Mouse (Mus musculus) CH12.LX (cell line): ENCODE results near the gene Gabarapl2. TPM values are rescaled to one million over a fixed set of nuclear protein-coding genes. Genes with fewer than 3 reads are reported as not detected.
"Not testable (repeated sequence)": the region's sequence is repeated elsewhere in the genome, so short reads cannot be mapped to it uniquely, and the experiment has no call there.

Experiments used
- DNase-seq: peaks from one replicate; pipeline ENCODE4 v3.0.0-alpha.2; 2013; ENCODE audit errors: extremely low read depth
- H3K27ac ChIP-seq: 2 replicates; pipeline ENCODE4 v1.5.1; 2012; ENCODE audit warnings: low read depth, mild to moderate bottlenecking, control low read depth, moderate library complexity; ENCODE audit not compliant: insufficient read depth
- H3K27me3 ChIP-seq: replicated peaks from 2 replicates; pipeline ENCODE3; 2012; ENCODE audit warnings: inconsistent platforms
- H3K36me3 ChIP-seq, 2 experiments: replicated peaks in 1 of 2; 2 replicates each; pipeline versions ENCODE3 to v1.6.1; 2012; ENCODE audit warnings: inconsistent platforms in 1 of 2, low read length in 1 of 2, mild to moderate bottlenecking in 1 of 2, mixed read lengths in 1 of 2, moderate library complexity in 1 of 2; ENCODE audit not compliant: control insufficient read depth in 1 of 2, insufficient read depth in 1 of 2
- H3K4me1 ChIP-seq, 2 experiments: 2 replicates each; pipeline ENCODE4 v1.6.1; 2012; ENCODE audit warnings: inconsistent platforms in 1 of 2, moderate library complexity in 1 of 2; ENCODE audit not compliant: insufficient read depth in 2 of 2, control insufficient read depth in 1 of 2
- H3K4me2 ChIP-seq: 2 replicates; pipeline ENCODE4 v1.6.1; 2012; ENCODE audit warnings: low read depth, mild to moderate bottlenecking, control low read depth; ENCODE audit not compliant: poor library complexity, insufficient read depth, severe bottlenecking
- H3K4me3 ChIP-seq, 3 experiments: fragments of 150-350 bp in 1 of 3; sonication (generic) in 1 of 3; replicated peaks in 1 of 3; 2 replicates each; pipeline versions ENCODE3 to v1.5.1; 2011 to 2012; ENCODE audit warnings: low read depth in 2 of 3, low read length in 2 of 3, mild to moderate bottlenecking in 2 of 3, moderate library complexity in 2 of 3, control low read depth in 1 of 3, improper control_type of control experiment in 1 of 3, inconsistent platforms in 1 of 3, mixed read lengths in 1 of 3; ENCODE audit not compliant: poor library complexity in 1 of 3
- H3K79me2 ChIP-seq: replicated peaks from 2 replicates; pipeline ENCODE4 v1.6.1; 2012; ENCODE audit warnings: mild to moderate bottlenecking, moderate library complexity; ENCODE audit not compliant: control insufficient read depth, poor library complexity, insufficient read depth, severe bottlenecking; ENCODE audit errors: extremely low read depth
- H3K9ac ChIP-seq: 2 replicates; pipeline ENCODE4 v1.6.1; 2012; ENCODE audit warnings: low read depth, mild to moderate bottlenecking, control low read depth, moderate library complexity; ENCODE audit not compliant: insufficient read depth
- H3K9me3 ChIP-seq: replicated peaks from 2 replicates; pipeline ENCODE3; 2012; ENCODE audit warnings: low read length, inconsistent platforms, mixed read lengths
- CTCF ChIP-seq, 2 experiments: IDR thresholded peaks in 1 of 2; conservative IDR thresholded peaks in 1 of 2; 2 replicates each; pipeline ENCODE4 v1.5.1; 2011 to 2012; ENCODE audit warnings: low read depth in 2 of 2, low read length in 2 of 2, improper control_type of control experiment in 1 of 2, inconsistent platforms in 1 of 2, mild to moderate bottlenecking in 1 of 2, moderate library complexity in 1 of 2
- E2F4 ChIP-seq: IDR thresholded peaks from 2 replicates; pipeline ENCODE4 v1.6.1; 2011; ENCODE audit warnings: low read depth, low read length, improper control_type of control experiment; ENCODE audit not compliant: insufficient replicate concordance
- ELF1 ChIP-seq: IDR thresholded peaks from 2 replicates; pipeline ENCODE4 v1.6.1; 2014; ENCODE audit warnings: low read depth, mild to moderate bottlenecking, inconsistent platforms, low read length, improper control_type of control experiment
- EP300 ChIP-seq: IDR thresholded peaks from 2 replicates; pipeline ENCODE4 v1.6.1; 2011; ENCODE audit warnings: low read length, improper control_type of control experiment
- GABPA ChIP-seq: IDR thresholded peaks from 2 replicates; pipeline ENCODE4 v1.6.1; 2012; ENCODE audit warnings: low read depth, low read length, improper control_type of control experiment, inconsistent platforms; ENCODE audit not compliant: insufficient replicate concordance
- HCFC1 ChIP-seq: IDR thresholded peaks from 2 replicates; pipeline ENCODE4 v1.6.1; 2012; ENCODE audit warnings: low read depth, mild to moderate bottlenecking, inconsistent platforms, low read length, improper control_type of control experiment
- KAT2A ChIP-seq: IDR thresholded peaks from 2 replicates; pipeline ENCODE4 v1.6.1; 2012; ENCODE audit warnings: low read length, improper control_type of control experiment, inconsistent platforms; ENCODE audit not compliant: insufficient replicate concordance
- MAX ChIP-seq: IDR thresholded peaks from 2 replicates; pipeline ENCODE4 v1.6.1; 2011; ENCODE audit warnings: low read length, improper control_type of control experiment
- MYC ChIP-seq: IDR thresholded peaks from 2 replicates; pipeline ENCODE4 v1.6.1; 2011; ENCODE audit warnings: low read depth, mild to moderate bottlenecking, improper control_type of control experiment, low read length
- NRF1 ChIP-seq: IDR thresholded peaks from 2 replicates; pipeline ENCODE4 v1.6.1; 2014; ENCODE audit warnings: low read depth, mild to moderate bottlenecking, inconsistent platforms, low read length, improper control_type of control experiment, moderate library complexity
- RAD21 ChIP-seq: IDR thresholded peaks from 2 replicates; pipeline ENCODE4 v1.6.1; 2011; ENCODE audit warnings: low read depth, mild to moderate bottlenecking, low read length, improper control_type of control experiment, moderate library complexity
- TCF12 ChIP-seq: IDR thresholded peaks from 2 replicates; pipeline ENCODE4 v1.6.1; 2014; ENCODE audit warnings: low read depth, mild to moderate bottlenecking, inconsistent platforms, low read length, improper control_type of control experiment
- USF1 ChIP-seq: IDR thresholded peaks from 2 replicates; pipeline ENCODE4 v1.6.1; 2014; ENCODE audit warnings: low read depth, mild to moderate bottlenecking, inconsistent platforms, low read length, improper control_type of control experiment
- ZC3H11A ChIP-seq: IDR thresholded peaks from 2 replicates; pipeline ENCODE4 v1.6.1; 2012; ENCODE audit warnings: low read depth, mild to moderate bottlenecking, inconsistent platforms, low read length, improper control_type of control experiment
- dilution Hi-C: fragments of 300-500 bp; cut with MboI; formaldehyde crosslinking; loops from 2 replicates; pipeline ENCODE4 v1.14.3; 2020; ENCODE audit warnings: low sequenced_read_pairs; ENCODE audit not compliant: extremely low pct_unique_long_range_greater_than_20kb, extremely low pct_ligation_motif_present
- in situ Hi-C: fragments of 300-500 bp; cut with MboI; formaldehyde crosslinking; loops from 3 replicates; pipeline ENCODE4 v1.14.3; 2019; ENCODE audit warnings: low sequenced_read_pairs, low pct_ligation_motif_present, low pct_unique_long_range_greater_than_20kb, mixed read lengths
- polyA plus RNA-seq: library from polyadenylated mRNA; unstranded; fragments of >175 nt; gene quantifications from 2 replicates; pipeline ENCODE4 v1.2.1, GENCODE M21; 2012; ENCODE audit warnings: low read depth; ENCODE audit not compliant: insufficient read length
- total RNA-seq, 2 experiments: library from RNA; depleted of rRNA; stranded (reverse); fragments of 300-350 nt in 1 of 2; fragments of >200 nt in 1 of 2; gene quantifications; 2 replicates each; pipeline ENCODE4 v1.2.3; 2012 to 2014

The Gabarapl2 gene
- total and polyA plus RNA-seq, 3 experiments: 29.8 to 61.0 (median 42.1) TPM

DNA sequence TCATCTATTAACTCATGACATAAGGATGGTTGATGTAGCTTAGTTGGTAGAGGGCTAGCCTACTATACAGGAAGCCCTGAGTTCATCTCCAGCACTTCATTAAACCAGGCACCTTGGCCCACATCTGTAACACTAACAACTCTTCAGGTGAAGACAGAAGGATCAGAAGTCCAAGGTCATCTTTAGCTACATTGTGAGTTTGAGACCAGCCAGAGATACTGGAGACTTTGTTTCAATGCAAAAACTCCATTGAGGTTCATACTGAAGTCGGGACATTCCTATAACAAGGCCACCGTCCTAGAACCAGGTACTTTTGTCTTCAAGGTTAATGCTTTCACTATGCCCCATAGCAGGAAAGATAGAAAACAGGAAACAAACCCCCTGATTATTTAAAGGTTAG lies 6.3 kb upstream of the Gabarapl2 start:
- no peaks in the 10 kb centered on the region for H3K79me2 ChIP-seq
- no peak overlapping the region for H3K4me3 ChIP-seq
- H3K4me2 ChIP-seq: no peak overlapping the region
- H3K27me3 ChIP-seq: no peaks in the 10 kb centered on the region
- in situ Hi-C loops (no loop called here), dilution Hi-C loops (no loop called here)
- H3K4me1 ChIP-seq: peaks cover 2 to 35% of the 10 kb centered on the region in 2 experiments; a peak in 2 of 4 replicates
- TF ChIP-seq E2F4: no peak
- TF ChIP-seq MYC: no peak
- no peak for TF ChIP-seq ELF1
- TF ChIP-seq GABPA: no peak
- no peak for TF ChIP-seq TCF12
- no peak for TF ChIP-seq NRF1
- no peak for TF ChIP-seq RAD21
- TF ChIP-seq HCFC1: no peak
- no peak for TF ChIP-seq USF1
- no peak for TF ChIP-seq MAX
- no peak for TF ChIP-seq ZC3H11A
- no peak for TF ChIP-seq KAT2A
- no peaks in the 10 kb centered on the region for H3K36me3 ChIP-seq
- DNase-seq: no peak
- H3K9me3 ChIP-seq: no peaks in the 10 kb centered on the region
- no peak overlapping the region for H3K27ac ChIP-seq
- no peak overlapping the region for H3K9ac ChIP-seq

DNA sequence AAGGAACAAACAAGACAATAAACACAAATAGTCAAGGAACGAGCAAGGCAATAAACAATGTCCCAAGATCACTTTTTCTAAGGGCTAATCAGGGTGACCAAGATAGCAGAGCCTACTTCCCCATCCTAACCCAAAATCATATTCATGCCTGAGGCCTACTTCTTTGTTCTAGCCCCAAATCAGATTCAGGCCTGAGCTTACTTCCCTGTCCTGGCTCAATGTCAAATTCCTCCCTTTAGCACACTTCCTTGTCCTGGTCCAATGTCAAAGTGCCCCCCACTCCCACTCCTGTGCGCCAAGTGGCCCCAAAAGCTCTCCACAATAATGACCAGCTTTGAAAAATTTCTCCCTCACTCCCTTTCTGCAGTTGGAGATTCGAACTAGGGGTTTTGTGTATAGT lies 3.3 kb upstream of the Gabarapl2 start:
- Histone ChIP-seq H3K27me3 (no peaks in the 10 kb centered on the region), H3K4me2 (no peak overlapping the region), H3K4me1 (peaks cover 2 to 44% of the 10 kb centered on the region in 2 experiments; a peak in 2 of 4 replicates), H3K36me3 (peaks cover 2 to 3% of the 10 kb centered on the region in 2 experiments), H3K9ac (no peak overlapping the region), H3K4me3 (no peak overlapping the region), H3K9me3 (no peaks in the 10 kb centered on the region), H3K27ac (no peak overlapping the region), H3K79me2 (peaks cover 10% of the 10 kb centered on the region; the same call in 1 of the 2 replicates)
- DNase-seq: no peak
- no peak for TF ChIP-seq CTCF (conservative IDR thresholded peaks at IDR 0.05 in 1 of 2, IDR thresholded peaks at IDR 0.05 in 1 of 2; ENCODE audit: low read depth in 2 of 2, low read length in 2 of 2)
- TF ChIP-seq KAT2A: no peak
- no peak for TF ChIP-seq ZC3H11A
- TF ChIP-seq EP300: no peak
- dilution Hi-C loops (no loop called here), in situ Hi-C loops (no loop called here)

DNA sequence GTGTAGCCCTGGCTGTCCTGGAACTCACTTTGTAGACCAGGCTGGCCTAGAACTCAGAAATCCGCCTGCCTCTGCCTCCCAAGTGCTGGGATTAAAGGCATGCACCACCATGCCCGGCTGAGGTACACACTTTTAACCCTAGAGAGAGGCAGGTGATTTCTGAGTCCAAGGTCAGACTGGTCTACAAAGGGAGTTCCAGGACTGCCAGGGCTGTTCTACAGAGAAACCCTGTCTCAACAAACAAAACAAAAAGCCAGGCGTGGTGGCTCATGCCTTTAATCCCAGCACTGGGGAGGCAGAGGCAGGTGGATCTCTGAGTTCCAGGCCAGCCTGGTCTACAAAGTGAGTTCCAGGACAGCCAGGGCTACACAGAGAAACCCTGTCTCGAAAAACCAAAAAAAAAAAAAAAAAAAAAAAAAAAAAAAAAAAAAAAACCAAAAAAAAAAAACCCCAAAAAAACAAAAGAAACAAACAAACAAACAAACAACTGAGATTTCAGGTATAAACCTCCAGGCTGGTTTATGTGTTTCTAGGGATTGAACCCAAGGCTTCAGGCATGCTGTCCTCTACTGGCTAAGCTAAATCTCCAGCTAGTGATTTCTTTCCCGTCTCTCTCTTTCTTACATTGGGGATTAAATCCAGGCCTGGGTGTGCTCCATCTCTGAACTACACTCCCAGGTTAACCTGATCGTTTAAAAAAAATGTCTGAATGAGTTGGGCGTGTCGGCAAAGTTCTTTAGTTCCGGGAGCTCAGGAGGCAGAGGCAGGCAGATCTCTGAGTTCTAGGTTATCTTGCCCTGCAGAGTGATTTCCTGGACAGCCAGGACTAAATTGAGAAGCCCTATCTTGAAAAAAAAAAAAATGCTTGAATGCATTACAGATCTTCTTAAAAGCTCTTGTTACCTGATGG lies 2.2 kb upstream of the Gabarapl2 start:
- in situ Hi-C loops, H3K27ac ChIP-seq, dilution Hi-C loops, H3K4me3 ChIP-seq, H3K4me2 ChIP-seq, H3K27me3 ChIP-seq, H3K9ac ChIP-seq, DNase-seq, H3K9me3 ChIP-seq: not testable (repeated sequence)
- H3K4me1 ChIP-seq: peaks cover 2 to 36% of the 10 kb centered on the region in 2 experiments; a peak in 2 of 4 replicates
- peaks cover 10% of the 10 kb centered on the region; the same call in 1 of the 2 replicates for H3K79me2 ChIP-seq
- H3K36me3 ChIP-seq: peaks cover 9 to 11% of the 10 kb centered on the region in 2 experiments
